Mouse (Mus musculus) liver, postnatal 0 days (tissue): Measurements from ENCODE around the gene Tmed4. TPM values are rescaled to one million over a fixed set of nuclear protein-coding genes. Genes with fewer than 3 reads are reported as not detected.

Experiments used
- ATAC-seq: fragments of 200-750 bp; cut with Nextera tagmentation; 2 replicates; pipeline ENCODE4 v1.8.0; 2017; ENCODE audit warnings: mild to moderate bottlenecking, moderate library complexity
- DNase-seq: peaks from one replicate; pipeline ENCODE4 v3.0.0-alpha.2; 2016
- H3K27ac ChIP-seq: fragments of 300-500 bp; sonication (generic); 2 replicates; pipeline ENCODE4 v1.5.1; 2014; ENCODE audit warnings: antibody characterized with exemption, moderate library complexity, mild to moderate bottlenecking, low read depth
- H3K27me3 ChIP-seq: fragments of 300-500 bp; sonication (generic); 2 replicates; pipeline ENCODE4 v1.6.1; 2014; ENCODE audit warnings: low read length, control low read depth, mixed read lengths; ENCODE audit not compliant: insufficient read depth
- H3K36me3 ChIP-seq: fragments of 300-500 bp; sonication (generic); replicated peaks from 2 replicates; pipeline ENCODE4 v1.6.1; 2014; ENCODE audit warnings: mild to moderate bottlenecking, control low read depth, low read length, moderate library complexity, mixed read lengths; ENCODE audit not compliant: insufficient read depth
- H3K4me1 ChIP-seq: fragments of 300-500 bp; sonication (generic); 2 replicates; pipeline ENCODE4 v1.6.1; 2014; ENCODE audit warnings: antibody characterized with exemption, mild to moderate bottlenecking, control low read depth; ENCODE audit not compliant: insufficient read depth
- H3K4me2 ChIP-seq: fragments of 300-500 bp; sonication (generic); 2 replicates; pipeline ENCODE4 v1.6.1; 2014; ENCODE audit warnings: low read depth, mild to moderate bottlenecking, low read length, moderate library complexity, mixed read lengths
- H3K4me3 ChIP-seq: fragments of 300-500 bp; sonication (generic); 2 replicates; pipeline ENCODE4 v1.5.1; 2014; ENCODE audit warnings: low read depth, low read length
- H3K9ac ChIP-seq: fragments of 300-500 bp; sonication (generic); replicated peaks from 2 replicates; pipeline ENCODE4 v1.6.1; 2014; ENCODE audit warnings: mild to moderate bottlenecking, moderate library complexity
- H3K9me3 ChIP-seq: fragments of 300-500 bp; sonication (generic); 2 replicates; pipeline ENCODE4 v1.6.1; 2016; ENCODE audit warnings: mild to moderate bottlenecking, control low read depth, low read length, mixed read lengths
- CTCF ChIP-seq: sonication (generic); IDR thresholded peaks from 2 replicates; pipeline ENCODE4 v1.5.1; 2016; ENCODE audit warnings: antibody characterized with exemption, low read depth
- EP300 ChIP-seq: IDR thresholded peaks from 2 replicates; pipeline ENCODE4 v1.6.1; 2016; ENCODE audit warnings: antibody characterized with exemption, low read depth, mild to moderate bottlenecking
- WGBS: fragments of 180-500 bp; shearing (Covaris S2); extraction: QIAGEN DNeasy Blood & Tissue Kit; methylation state at CpG from one replicate; pipeline ENCODE4 v1.1.7; 2014; ENCODE audit not compliant: insufficient replicate concordance; 5-methylcytosine and 5-hydroxymethylcytosine counted together
- polyA plus RNA-seq: library from polyadenylated mRNA; unstranded; fragments of >200 nt; fragmentation: Nextera tagmentation; extraction: Ambion mirVana; gene quantifications from 2 replicates; pipeline ENCODE4 v1.2.1, GENCODE M21; 2015

Gene Tmed4
- polyA plus RNA-seq, result 83.4 and 91.5 TPM in 2 replicates

- WGBS, result under 1% methylated on average over 39 of the region's 39 CpGs
- Histone ChIP-seq H3K4me1 (peaks cover 17% of the 10 kb centered on the region), H3K36me3 (peaks cover 8% of the 10 kb centered on the region; the same call in 1 of the 2 replicates), H3K27me3 (no peaks in the 10 kb centered on the region), H3K9me3 (no peaks in the 10 kb centered on the region), H3K4me2 (peak within 1 kb of the TSS; percentile 99), H3K9ac (peak within 1 kb of the TSS; percentile 90), H3K4me3 (peak within 1 kb of the TSS; percentile 91), H3K27ac (peak within 1 kb of the TSS; percentile 76)
- ATAC-seq (peak; percentile 93), DNase-seq (peak; percentile 95)
- TF ChIP-seq CTCF, result peak; percentile 91
- no peak for TF ChIP-seq EP300
Measured at GRCm38 (mm10) chr11:6274387-6275093, at the start of gene Tmed4. TSS of gene Tmed4 (minus strand) at chr11:6274870.

DNA sequence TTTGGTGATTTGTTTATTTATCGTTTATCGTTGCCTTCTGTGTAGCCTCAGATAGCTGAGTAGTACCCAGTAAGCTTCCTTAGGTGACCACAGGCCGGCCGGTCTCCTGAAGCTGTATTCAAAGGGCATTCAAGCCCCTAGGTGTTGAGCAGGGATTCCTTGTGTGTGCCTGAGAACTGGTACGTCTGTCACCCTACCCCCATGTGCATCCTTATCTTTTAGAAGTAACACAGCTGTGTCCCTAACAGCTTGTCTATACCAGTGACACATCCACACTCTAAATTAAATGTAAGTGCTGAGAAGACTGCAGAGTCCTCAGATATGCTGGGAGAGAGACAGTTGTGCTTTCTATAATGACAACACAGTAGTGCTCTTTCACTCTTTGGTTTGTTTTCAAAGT, 48.7 kb upstream of the Tmed4 start:
- Histone ChIP-seq H3K36me3 (peaks cover 44% of the 10 kb centered on the region), H3K9ac (no peak overlapping the region), H3K4me1 (no peaks in the 10 kb centered on the region), H3K27ac (no peak overlapping the region), H3K9me3 (no peaks in the 10 kb centered on the region), H3K4me2 (no peak overlapping the region), H3K4me3 (no peak overlapping the region), H3K27me3 (no peaks in the 10 kb centered on the region)
- WGBS, result 80% methylated on average over 5 of the region's 5 CpGs
- no peak for TF ChIP-seq EP300
- no peak for TF ChIP-seq CTCF
- ATAC-seq (no peak), DNase-seq (no peak)

GRCm38 (mm10) chr11:6322086-6322485, 47.4 kb upstream of the Tmed4 start:
- Histone ChIP-seq H3K27ac (no peak overlapping the region), H3K27me3 (no peaks in the 10 kb centered on the region), H3K36me3 (peaks cover 53% of the 10 kb centered on the region), H3K4me2 (no peak overlapping the region), H3K4me1 (no peaks in the 10 kb centered on the region), H3K9ac (no peak overlapping the region), H3K9me3 (no peaks in the 10 kb centered on the region), H3K4me3 (no peak overlapping the region)
- WGBS, result 92% methylated on average over 2 of the region's 2 CpGs
- TF ChIP-seq CTCF (no peak), EP300 (no peak)
- DNase-seq, result no peak
- ATAC-seq, result no peak

- DNase-seq (no peak), ATAC-seq (no peak)
- H3K27ac ChIP-seq, result no peak overlapping the region
- no peaks in the 10 kb centered on the region for H3K27me3 ChIP-seq
- no peaks in the 10 kb centered on the region for H3K4me1 ChIP-seq
- no peak overlapping the region for H3K4me2 ChIP-seq
- no peak for TF ChIP-seq EP300
- TF ChIP-seq CTCF, result no peak
- H3K9me3 ChIP-seq, result no peaks in the 10 kb centered on the region
- H3K4me3 ChIP-seq, result no peak overlapping the region
- no peak overlapping the region for H3K9ac ChIP-seq
- WGBS, result 54% methylated on average over 2 of the region's 2 CpGs
- H3K36me3 ChIP-seq, result peaks cover 70% of the 10 kb centered on the region
Measured at GRCm38 (mm10) chr11:6319374-6319773, 44.7 kb upstream of the Tmed4 start.

DNA sequence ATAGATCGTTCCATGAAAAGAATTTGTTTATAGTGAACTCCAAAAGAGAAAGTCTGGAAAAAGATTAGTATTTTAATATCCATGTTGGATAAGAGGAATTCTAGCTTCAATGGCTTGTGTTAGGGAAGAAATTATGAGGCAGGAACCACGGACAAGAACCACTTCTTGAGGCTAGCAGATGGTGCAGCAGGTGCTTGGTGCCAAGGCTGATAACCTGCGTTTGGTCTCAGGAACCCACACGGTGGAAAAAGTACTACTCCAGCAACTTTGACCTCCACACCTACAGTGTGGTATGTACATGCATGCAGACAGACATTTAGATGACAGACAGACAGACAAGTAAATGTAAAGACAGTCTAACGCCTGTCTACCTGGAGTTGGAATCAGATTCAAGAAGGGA, 43.9 kb upstream of the Tmed4 start:
- no peak for DNase-seq
- H3K27ac ChIP-seq, result no peak overlapping the region
- H3K36me3 ChIP-seq, result peaks cover 73% of the 10 kb centered on the region
- WGBS, result 89% methylated on average over 5 of the region's 5 CpGs
- H3K4me1 ChIP-seq, result no peaks in the 10 kb centered on the region
- no peaks in the 10 kb centered on the region for H3K9me3 ChIP-seq
- H3K4me3 ChIP-seq, result no peak overlapping the region
- no peaks in the 10 kb centered on the region for H3K27me3 ChIP-seq
- ATAC-seq, result no peak
- H3K4me2 ChIP-seq, result no peak overlapping the region
- TF ChIP-seq EP300 (no peak), CTCF (no peak)
- H3K9ac ChIP-seq, result no peak overlapping the region

GRCm38 (mm10) chr11:6316821-6317220, 42.2 kb upstream of the Tmed4 start:
- no peak for ATAC-seq
- DNase-seq, result no peak
- Histone ChIP-seq H3K9ac (no peak overlapping the region; the same call in 1 of the 2 replicates), H3K4me3 (no peak overlapping the region), H3K27ac (no peak overlapping the region), H3K4me1 (no peaks in the 10 kb centered on the region), H3K27me3 (no peaks in the 10 kb centered on the region), H3K4me2 (no peak overlapping the region), H3K36me3 (peaks cover 69% of the 10 kb centered on the region), H3K9me3 (no peaks in the 10 kb centered on the region)
- no peak for TF ChIP-seq CTCF
- TF ChIP-seq EP300, result no peak
- 93% methylated on average over 11 of the region's 11 CpGs for WGBS
